Mouse (Mus musculus): Measurements from ENCODE around the gene Wdhd1. TPM values are rescaled to one million over a fixed set of nuclear protein-coding genes. Genes with fewer than 3 reads are reported as not detected.
"Not testable (repeated sequence)": the region's sequence is repeated elsewhere in the genome, so short reads cannot be mapped to it uniquely, and the experiment has no call there.

Wdhd1 gene
- 55.8 and 57.6 TPM in 2 replicates for polyA plus RNA-seq (2016; fragmentation: Nextera tagmentation; extraction: Ambion mirVana)

GRCm38 (mm10) chr14:47276637-47277393 lies at the start of gene Wdhd1, which contains the start of gene Socs4:
TSS of gene Wdhd1 (minus strand) at chr14:47276857.
TSS of gene Socs4 (plus strand) at chr14:47276931.
- Histone ChIP-seq H3K36me3 (peaks cover 43% of the 10 kb centered on the region), H3K4me3 (peak within 1 kb of the TSS; percentile 81), H3K27ac (replicated peaks) (peak within 1 kb of the TSS; percentile 97), H3K27me3 (ENCODE audit: low read depth, poor library complexity, severe bottlenecking) (no peaks in the 10 kb centered on the region), H3K9me3 (replicated peaks) (no peaks in the 10 kb centered on the region), H3K4me1 (peaks cover 30% of the 10 kb centered on the region)
- WGBS: under 1% methylated on average over 75 of the region's 77 CpGs
- DNase-seq (ENCODE audit: low spot score): peak; percentile 96

- Histone ChIP-seq H3K4me3 (no peak overlapping the region), H3K27ac (replicated peaks) (no peak overlapping the region), H3K9me3 (replicated peaks) (no peaks in the 10 kb centered on the region), H3K4me1 (peaks cover 6% of the 10 kb centered on the region; the same call in 1 of the 2 replicates), H3K36me3 (peaks cover 30% of the 10 kb centered on the region), H3K27me3 (ENCODE audit: low read depth, poor library complexity, severe bottlenecking) (no peaks in the 10 kb centered on the region)
- DNase-seq (ENCODE audit: low spot score): no peak
- 85% methylated on average over 9 of the region's 9 CpGs for WGBS
Observed at GRCm38 (mm10) chr14:47325965-47326761, 49.5 kb upstream of the Wdhd1 start.

GRCm38 (mm10) chr14:47321581-47321980 lies 44.9 kb upstream of the Wdhd1 start:
- H3K27ac ChIP-seq (replicated peaks); H3K9me3 ChIP-seq (replicated peaks); H3K4me3 ChIP-seq; H3K4me1 ChIP-seq; DNase-seq (ENCODE audit: low spot score); H3K27me3 ChIP-seq (ENCODE audit: low read depth, poor library complexity, severe bottlenecking): not testable (repeated sequence)
- 96% methylated on average over 7 of the region's 8 CpGs for WGBS
- peaks cover 70% of the 10 kb centered on the region for H3K36me3 ChIP-seq

GRCm38 (mm10) chr14:47319362-47319761 lies 42.7 kb upstream of the Wdhd1 start:
- H3K4me1 ChIP-seq: no peaks in the 10 kb centered on the region
- 94% methylated on average over 5 of the region's 5 CpGs for WGBS
- no peak overlapping the region for H3K27ac ChIP-seq (replicated peaks)
- no peak overlapping the region for H3K4me3 ChIP-seq
- no peaks in the 10 kb centered on the region for H3K27me3 ChIP-seq (ENCODE audit: low read depth, poor library complexity, severe bottlenecking)
- H3K9me3 ChIP-seq (replicated peaks): no peaks in the 10 kb centered on the region
- DNase-seq (ENCODE audit: low spot score): no peak
- peaks cover 80% of the 10 kb centered on the region for H3K36me3 ChIP-seq

GRCm38 (mm10) chr14:47310342-47311181 lies 33.9 kb upstream of the Wdhd1 start:
- DNase-seq (ENCODE audit: low spot score): no peak
- H3K9me3 ChIP-seq (replicated peaks): no peaks in the 10 kb centered on the region
- no peaks in the 10 kb centered on the region for H3K4me1 ChIP-seq
- H3K27ac ChIP-seq (replicated peaks): no peak overlapping the region
- H3K36me3 ChIP-seq: peaks cover 89% of the 10 kb centered on the region
- no peaks in the 10 kb centered on the region for H3K27me3 ChIP-seq (ENCODE audit: low read depth, poor library complexity, severe bottlenecking)
- H3K4me3 ChIP-seq: no peak overlapping the region
- 95% methylated on average over 18 of the region's 18 CpGs for WGBS

- Histone ChIP-seq H3K27ac (replicated peaks) (no peak overlapping the region), H3K27me3 (ENCODE audit: low read depth, poor library complexity, severe bottlenecking) (no peaks in the 10 kb centered on the region), H3K4me3 (no peak overlapping the region), H3K4me1 (no peaks in the 10 kb centered on the region), H3K9me3 (replicated peaks) (no peaks in the 10 kb centered on the region), H3K36me3 (peaks cover 89% of the 10 kb centered on the region)
- WGBS: 86% methylated on average over 1 of the region's 1 CpGs
- no peak for DNase-seq (ENCODE audit: low spot score)
Observed at GRCm38 (mm10) chr14:47309061-47309460, 32.4 kb upstream of the Wdhd1 start.

- Histone ChIP-seq H3K9me3 (replicated peaks) (no peaks in the 10 kb centered on the region), H3K36me3 (peaks cover 89% of the 10 kb centered on the region), H3K4me3 (no peak overlapping the region), H3K27me3 (ENCODE audit: low read depth, poor library complexity, severe bottlenecking) (no peaks in the 10 kb centered on the region), H3K4me1 (peaks cover 3% of the 10 kb centered on the region; the same call in 1 of the 2 replicates), H3K27ac (replicated peaks) (no peak overlapping the region)
- DNase-seq (ENCODE audit: low spot score): no peak
- 94% methylated on average over 3 of the region's 3 CpGs for WGBS
Observed at GRCm38 (mm10) chr14:47307669-47308068, 31.0 kb upstream of the Wdhd1 start.

- peaks cover 89% of the 10 kb centered on the region for H3K36me3 ChIP-seq
Observed at GRCm38 (mm10) chr14:47305933-47306332, 29.3 kb upstream of the Wdhd1 start.

GRCm38 (mm10) chr14:47304814-47305405 lies 28.3 kb upstream of the Wdhd1 start:
- Histone ChIP-seq H3K9me3 (replicated peaks) (no peaks in the 10 kb centered on the region), H3K36me3 (peaks cover 83% of the 10 kb centered on the region), H3K4me1 (peaks cover 12% of the 10 kb centered on the region), H3K27me3 (ENCODE audit: low read depth, poor library complexity, severe bottlenecking) (no peaks in the 10 kb centered on the region), H3K4me3 (no peak overlapping the region), H3K27ac (replicated peaks) (no peak overlapping the region)
- WGBS: 95% methylated on average over 6 of the region's 6 CpGs
- no peak for DNase-seq (ENCODE audit: low spot score)

More at GRCm38 (mm10) chr14:47305933-47306332, 29.3 kb upstream of the Wdhd1 start:
- H3K4me1 ChIP-seq: peaks cover 3% of the 10 kb centered on the region; the same call in 1 of the 2 replicates
- 84% methylated on average over 4 of the region's 4 CpGs for WGBS
- DNase-seq (ENCODE audit: low spot score): no peak
- no peaks in the 10 kb centered on the region for H3K27me3 ChIP-seq (ENCODE audit: low read depth, poor library complexity, severe bottlenecking)
- H3K9me3 ChIP-seq (replicated peaks): no peaks in the 10 kb centered on the region
- no peak overlapping the region for H3K27ac ChIP-seq (replicated peaks)
- no peak overlapping the region for H3K4me3 ChIP-seq

GRCm38 (mm10) chr14:47302885-47303680 lies 26.4 kb upstream of the Wdhd1 start:
- Histone ChIP-seq H3K27ac (replicated peaks) (no peak overlapping the region), H3K4me3 (no peak overlapping the region), H3K4me1 (peaks cover 21% of the 10 kb centered on the region), H3K9me3 (replicated peaks) (no peaks in the 10 kb centered on the region), H3K36me3 (peaks cover 67% of the 10 kb centered on the region), H3K27me3 (ENCODE audit: low read depth, poor library complexity, severe bottlenecking) (no peaks in the 10 kb centered on the region)
- no peak for DNase-seq (ENCODE audit: low spot score)
- WGBS: 91% methylated on average over 14 of the region's 14 CpGs

GRCm38 (mm10) chr14:47298819-47299261 lies 22.2 kb upstream of the Wdhd1 start:
- Histone ChIP-seq H3K27ac (replicated peaks) (peak overlapping the region; percentile 100), H3K9me3 (replicated peaks) (no peaks in the 10 kb centered on the region), H3K4me3 (peak overlapping the region; percentile 97), H3K4me1 (peaks cover 29% of the 10 kb centered on the region), H3K27me3 (ENCODE audit: low read depth, poor library complexity, severe bottlenecking) (no peaks in the 10 kb centered on the region), H3K36me3 (peaks cover 33% of the 10 kb centered on the region)
- DNase-seq (ENCODE audit: low spot score): peak; percentile 55
- whole genome bisulfite sequencing: under 1% methylated on average over 15 of the region's 15 CpGs
